Mouse (Mus musculus): ENCODE results near the gene Lmo3.

The Lmo3 gene

DNA sequence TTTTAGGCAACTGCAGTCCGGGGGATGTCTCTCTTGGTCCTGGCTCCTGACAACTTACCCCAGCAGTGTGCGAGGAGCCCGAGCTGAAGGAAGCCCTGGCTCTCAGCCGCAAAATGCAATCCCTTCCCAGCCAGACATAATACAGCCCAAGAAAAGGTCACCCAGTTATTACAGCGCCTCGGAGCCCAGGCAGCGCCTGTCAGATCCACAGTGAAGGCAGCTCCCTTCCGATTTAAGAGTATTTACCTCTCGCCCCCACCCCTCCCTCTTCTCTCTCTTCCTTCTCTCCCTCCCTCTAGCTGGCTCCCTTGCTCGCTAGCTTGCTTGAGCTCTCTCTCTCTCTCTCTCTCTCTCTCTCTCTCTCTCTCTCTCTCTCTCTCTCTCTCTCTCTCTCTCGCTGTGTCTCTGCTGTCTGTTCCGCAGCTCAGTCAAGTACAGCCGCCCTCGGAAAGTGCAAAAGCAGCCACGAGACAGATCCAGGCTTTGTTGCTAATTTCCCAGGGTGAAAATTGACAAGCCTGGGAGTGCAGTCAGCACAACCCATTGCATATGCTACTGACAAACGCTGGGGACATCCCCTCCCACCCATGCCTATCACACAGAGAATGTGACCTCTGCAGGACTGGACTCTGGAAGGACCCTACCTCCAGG, 159.0 kb downstream of the Lmo3 start:
- DNase-seq (ENCODE audit: low read depth, low spot score) = no peak

DNA sequence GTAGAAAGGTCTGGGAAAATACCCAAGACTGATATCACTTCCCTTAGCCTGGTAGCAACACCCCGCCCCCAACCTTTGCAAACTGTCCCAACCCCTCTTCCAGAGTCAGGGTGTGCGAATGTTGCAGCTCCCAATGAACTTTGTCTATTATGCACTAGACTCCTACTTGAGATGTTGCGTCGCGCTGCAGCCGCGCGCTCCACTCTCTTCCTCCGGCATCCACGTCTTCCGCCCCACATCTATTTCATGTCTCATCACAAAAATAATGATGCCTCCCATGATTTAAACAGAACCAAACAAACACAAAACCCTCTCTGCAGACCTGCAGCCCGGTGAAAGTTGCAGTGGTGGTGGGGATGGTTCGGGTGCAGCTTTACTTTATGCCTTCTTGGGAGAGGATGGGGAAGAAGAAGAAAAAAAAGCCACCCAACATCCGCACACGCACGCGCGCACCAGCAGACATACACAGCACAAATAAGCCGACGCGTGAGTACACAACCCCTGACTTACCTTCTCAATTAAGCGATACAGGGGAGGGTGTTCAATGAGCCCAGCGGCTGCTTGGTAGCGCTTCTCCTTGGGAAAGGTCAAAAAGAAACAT, 159.7 kb downstream of the Lmo3 start:
- DNase-seq (ENCODE audit: low read depth, low spot score) = peak; percentile 23

DNA sequence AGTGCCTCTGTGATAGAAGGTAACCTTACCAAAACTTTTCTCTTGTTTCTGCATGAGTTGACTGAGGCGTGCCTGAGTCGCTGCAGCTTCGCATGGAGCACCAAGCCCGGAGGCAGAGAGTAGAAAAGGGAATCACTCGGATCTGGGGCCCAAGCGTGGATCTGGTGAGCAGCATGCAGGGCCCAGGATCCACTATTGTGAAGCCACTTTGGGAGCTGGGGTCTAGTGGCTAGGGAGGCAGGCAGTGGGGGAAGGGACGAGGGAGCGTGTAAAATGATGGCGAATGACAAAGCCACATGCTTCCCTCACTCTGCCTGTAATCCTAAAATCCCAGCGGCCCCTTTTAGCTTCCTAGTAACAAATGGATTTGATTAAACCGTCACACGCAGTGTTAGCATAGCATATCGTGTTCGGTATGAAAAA, 160.6 kb downstream of the Lmo3 start:
- DNase-seq (ENCODE audit: low read depth, low spot score) = no peak

DNA sequence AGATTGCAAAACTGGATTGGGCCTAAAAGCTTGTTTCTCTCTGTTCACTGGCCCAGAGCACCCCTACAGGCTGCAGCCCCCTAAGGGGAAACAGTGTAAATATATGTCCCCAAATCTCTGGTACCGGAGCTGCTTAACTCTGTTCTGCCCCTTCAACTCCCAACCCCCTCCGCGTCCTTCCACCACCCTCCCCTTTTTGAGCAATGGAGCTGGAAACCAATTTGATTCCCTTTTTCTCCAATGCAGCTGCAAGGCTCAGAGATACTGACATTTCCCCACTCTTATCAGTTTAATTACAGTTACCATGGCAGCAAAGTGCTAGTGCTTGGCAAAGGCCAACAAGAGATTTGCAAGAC, 161.3 kb downstream of the Lmo3 start:
- no peak for DNase-seq (ENCODE audit: low read depth, low spot score)

DNA sequence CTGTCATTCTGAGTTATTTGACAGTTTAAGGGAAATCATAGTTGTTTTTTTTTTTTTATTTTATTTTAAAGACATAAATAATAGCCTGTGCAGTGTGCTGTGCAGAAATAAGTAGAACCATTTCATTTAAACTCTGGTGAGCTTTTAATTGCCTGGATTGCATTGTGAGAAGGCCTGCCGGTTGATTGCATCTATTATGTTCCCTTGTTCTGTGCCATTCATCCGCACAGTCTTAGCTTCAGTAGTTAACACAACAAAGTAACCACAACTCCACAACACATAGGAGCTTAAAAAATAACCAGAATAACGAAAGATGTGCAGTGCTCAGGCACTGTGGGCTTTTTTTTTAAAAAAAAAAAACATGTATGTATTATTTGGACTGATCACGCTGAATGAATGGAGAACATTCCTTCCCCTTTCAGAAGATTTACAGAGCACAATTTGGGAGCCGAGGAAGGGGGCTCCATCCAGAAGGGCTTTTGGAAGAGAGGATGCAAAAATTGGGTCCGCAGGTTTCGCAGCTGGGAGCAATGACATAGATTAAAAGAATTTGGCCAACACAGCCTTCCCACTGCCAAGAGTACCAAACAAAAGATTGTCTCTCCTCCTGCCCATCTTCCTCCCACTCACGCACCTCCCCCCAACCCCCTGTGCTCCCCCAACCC, 161.8 kb downstream of the Lmo3 start:
- DNase-seq (ENCODE audit: low read depth, low spot score) = no peak

DNA sequence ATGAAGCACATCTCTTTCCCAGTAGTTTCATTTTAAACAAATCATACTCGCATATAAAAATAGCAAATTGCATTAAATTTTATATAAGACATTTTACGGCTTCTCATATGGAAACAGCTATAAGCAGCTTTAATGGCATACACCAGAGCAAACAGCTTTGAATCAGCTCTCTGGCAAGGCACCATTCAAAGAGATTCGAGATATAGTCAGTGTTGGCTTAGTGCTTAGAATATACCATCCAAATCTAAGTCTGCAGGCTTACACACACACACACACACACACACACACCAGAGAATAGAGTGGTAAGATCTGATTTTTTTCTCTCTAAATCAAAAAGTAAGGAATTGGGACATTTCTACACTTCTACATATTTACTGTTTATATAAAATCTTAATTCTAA, 169.7 kb downstream of the Lmo3 start:
- DNase-seq (ENCODE audit: low read depth, low spot score) = no peak

DNA sequence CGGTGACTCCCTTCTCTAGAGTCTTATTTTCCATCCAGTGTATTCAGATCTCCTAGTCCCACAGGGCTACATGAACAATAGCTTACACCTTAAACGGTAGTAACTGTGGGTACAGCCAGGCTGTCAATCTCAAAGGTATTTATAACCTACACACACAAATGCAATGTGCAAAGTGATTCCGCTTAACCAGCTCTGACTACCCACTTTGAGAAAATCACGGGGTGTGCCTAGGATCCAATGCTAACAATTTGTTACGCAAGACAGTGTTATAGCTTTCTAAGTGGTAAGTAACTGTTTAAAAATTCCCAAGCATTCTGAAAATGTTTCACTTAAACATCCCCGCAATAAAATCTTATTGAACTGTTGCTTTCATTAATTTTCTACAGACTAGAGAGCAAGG, 179.7 kb downstream of the Lmo3 start:
- DNase-seq (ENCODE audit: low read depth, low spot score) = no peak

DNA sequence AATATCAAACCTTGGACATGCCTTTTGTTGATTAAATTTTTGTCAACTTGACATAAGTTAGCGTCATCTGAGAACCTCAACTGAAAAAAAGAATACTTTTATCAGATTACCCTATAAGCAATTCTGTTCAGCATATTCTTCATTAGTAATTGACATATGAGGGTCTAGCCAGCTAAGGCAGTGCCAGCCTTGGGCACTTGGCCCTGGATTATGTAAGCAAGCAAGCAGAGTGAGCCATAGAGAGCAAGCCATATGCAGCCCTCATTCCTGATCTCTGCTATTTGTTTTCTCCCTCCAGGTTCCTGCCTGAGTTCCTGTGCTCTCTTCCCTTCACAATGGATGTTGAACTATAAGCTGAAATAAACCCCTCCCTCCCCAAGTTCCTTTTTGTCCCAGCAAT, 182.9 kb downstream of the Lmo3 start:
- DNase-seq (ENCODE audit: low read depth, low spot score) = no peak

DNA sequence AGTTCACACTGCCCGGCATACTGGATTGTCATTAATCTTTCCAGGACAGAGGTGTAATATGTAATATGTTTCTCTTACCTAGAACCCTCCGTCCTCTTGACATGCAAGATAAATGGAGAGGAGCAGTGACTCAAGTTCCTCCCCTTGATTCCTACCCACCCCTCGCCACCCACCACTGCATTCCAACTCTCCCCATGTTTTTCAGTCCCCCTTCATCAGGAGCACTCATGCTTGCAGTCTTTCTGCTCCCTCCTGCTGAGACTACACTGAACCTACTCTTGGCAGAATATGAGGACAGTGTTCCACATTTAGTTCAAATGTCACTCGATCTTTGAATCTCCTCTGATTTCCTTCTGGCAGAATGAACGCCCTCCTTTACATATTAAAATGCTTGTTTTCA, 190.7 kb downstream of the Lmo3 start:
- no peak for DNase-seq (ENCODE audit: low read depth, low spot score)

DNA sequence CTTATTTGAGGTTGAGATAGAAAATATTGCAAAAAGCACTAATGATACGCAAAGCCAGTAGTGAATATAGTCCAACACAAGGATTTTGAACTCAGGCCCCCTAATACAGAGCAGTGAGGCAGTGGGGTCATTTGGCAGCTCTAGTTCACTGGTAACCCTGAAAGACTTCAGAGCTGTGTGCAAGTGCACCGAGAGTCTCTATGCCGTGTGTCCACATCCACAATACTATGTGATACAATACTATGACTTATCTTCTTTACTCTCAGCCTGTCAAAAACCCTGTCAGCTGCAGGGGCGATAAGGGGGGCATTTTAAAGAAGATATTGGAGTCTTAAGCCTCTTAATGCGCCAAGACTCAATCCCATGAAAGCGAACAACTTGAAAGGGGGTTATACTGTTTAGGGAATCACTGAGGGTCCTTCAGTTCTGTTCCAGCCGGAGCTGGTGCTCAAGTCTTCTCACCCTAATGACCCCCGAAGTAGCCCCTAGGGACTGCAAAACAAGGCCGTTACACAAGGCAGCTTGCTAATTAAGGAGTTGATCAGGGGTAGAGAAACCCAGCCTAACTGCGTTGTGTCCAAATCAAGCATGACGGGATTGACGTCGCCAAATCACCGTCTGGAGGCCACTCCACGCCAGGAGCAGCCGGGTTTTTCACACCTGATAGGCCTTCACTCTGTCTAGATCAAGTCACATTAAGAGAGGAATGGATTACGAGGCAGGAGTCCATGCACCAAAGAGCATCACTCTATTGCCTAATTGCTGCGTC, 193.4 kb downstream of the Lmo3 start:
- DNase-seq (ENCODE audit: low read depth, low spot score) = no peak

DNA sequence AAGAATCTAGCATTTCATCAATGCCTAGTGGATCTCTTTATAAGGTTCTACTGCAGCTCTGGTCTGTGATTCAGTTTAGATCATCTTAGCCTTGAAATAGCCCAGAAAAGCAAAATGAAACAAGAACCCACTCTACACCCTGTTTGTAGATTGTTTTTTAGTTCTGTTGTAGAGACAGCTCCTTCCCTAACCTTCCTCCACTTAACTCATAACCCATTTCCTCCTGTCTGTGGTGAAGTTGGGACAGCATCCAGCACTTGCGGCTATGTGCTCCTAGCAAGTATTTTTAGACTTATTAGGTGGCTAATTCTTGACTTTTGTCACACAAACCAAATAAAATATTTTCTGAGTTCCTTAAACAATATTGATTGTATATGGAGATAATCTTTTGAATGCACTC, 198.6 kb downstream of the Lmo3 start:
- DNase-seq (ENCODE audit: low read depth, low spot score) = no peak

DNA sequence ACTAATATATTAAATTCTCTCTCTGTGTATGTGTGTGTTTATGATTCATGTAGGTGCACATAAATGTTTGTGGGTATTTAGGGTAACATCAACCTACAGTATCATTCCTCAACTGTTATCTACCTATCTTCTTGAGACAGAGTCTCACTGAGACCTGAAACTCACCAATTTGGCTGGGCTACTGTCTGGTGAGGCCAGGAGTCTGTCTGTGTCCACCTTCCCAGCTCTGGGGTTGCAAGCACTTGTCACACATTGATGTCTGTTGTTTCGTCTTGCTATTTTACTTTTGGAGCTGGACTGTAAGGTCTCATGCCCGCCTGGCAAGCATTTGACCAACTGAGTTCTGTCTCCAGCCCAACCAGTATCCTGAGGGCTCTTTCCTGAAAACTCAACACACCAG, 210.6 kb downstream of the Lmo3 start:
- DNase-seq (ENCODE audit: low read depth, low spot score) = no peak

DNA sequence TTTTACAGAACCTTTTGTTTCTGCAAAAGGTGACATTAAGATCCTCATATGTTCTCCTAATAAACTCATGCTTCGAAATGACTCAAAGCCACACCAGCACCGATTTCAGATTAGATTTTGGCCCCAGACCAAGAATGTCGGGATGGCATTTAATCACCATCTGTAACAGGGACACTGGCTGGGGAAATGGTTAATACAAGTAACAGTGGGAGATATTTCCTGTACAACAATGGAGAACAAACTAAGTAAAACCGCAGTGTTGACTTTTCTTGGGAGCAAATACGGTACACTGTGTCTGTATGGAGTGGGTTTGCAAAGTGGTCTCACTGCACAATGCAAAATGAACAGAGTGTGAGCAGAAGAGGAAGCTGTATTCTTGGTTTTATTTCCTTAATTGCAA, 217.7 kb downstream of the Lmo3 start:
- no peak for DNase-seq (ENCODE audit: low read depth, low spot score)

DNA sequence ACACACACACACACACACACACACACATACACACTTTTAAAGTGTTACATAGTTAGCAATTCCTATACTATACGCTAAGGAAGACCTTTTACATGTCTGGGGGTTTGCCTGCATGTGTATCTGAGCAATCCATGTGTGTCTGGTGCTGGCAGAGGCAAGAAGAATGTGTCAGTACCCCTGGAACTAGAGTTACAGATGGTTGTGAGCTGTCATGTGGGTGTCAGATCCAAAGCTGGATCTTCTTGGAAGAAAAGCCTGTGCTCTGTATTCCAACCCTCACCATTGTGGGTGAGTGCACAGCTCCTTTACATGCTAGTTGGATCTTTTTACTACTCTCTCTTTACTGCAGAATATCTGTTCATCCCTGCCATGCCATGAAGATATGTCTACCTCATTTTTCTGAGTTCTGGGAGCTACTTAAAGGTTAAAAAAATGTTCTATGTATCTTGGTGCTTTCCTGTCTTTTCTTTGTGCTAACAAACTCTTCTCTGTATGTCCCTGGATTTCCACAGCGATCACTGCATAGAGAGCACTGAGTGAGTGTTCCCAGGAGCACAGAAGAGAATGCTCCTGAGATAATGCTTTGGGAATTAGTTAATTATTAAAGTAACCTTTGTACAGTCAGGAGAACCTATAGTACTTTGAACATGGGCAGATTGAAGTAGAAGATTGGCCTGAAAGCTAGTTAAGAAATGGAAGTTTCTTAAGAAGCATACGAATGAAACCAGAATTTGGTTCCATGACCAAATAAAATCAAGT, 231.0 kb downstream of the Lmo3 start:
- DNase-seq (ENCODE audit: low read depth, low spot score) = no peak

DNA sequence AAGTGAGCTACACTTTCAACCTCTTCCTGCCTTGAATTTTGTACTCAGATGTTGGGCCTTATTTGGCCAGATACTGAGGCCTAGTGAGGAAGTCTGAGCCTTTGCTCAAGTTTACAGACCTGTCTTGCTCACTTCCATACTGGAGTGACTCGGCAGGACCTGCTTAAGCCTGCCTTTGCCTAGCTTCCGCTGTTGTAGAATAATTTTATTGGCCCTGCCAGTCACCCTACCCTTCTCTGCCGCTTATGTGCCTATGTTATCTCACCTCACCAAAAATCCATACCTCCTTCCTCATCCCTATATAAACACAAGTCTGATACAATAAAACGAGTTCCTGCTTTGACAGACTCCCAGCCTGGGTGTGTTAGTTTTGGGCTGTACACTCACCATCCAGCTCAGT, 235.2 kb downstream of the Lmo3 start:
- no peak for DNase-seq (ENCODE audit: low read depth, low spot score)

DNA sequence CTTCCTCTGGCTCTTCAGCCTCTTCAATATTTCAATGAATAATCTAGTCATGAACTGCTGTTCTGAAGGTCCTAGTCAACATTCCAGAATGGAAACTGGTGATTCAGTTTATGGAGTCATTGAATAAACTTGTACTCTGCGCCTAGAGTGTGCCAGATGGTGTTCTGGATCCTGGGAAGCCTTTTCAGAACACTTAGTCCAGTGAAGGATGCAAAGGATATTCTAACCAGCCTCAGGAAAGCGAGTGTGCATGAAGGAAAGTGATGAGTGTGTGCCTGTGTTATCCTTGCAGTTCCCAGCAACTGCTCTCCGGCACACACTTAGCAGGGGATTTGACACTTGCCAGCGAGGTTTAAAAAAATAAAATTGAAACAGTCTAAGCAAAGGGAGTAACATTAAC, 245.9 kb downstream of the Lmo3 start:
- DNase-seq (ENCODE audit: low read depth, low spot score) = no peak

DNA sequence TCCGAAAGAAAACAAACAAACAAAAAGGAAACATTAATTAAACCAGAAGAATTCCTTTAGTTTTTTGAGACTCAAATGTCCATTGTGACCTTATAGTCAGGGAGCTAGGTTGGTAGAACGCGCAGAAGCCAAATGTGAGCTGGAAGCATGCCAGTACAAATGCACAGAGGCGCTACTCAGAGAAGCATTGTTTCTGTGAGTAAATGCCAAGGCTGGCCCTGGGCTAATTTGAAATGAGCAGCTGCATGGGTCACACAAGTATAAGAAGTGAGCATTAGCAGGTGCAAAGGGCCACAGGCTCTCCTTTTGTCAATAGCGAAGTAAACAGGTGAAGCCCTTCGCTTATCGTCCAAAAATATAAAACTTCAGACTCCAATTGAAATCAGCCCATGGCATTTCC, 247.8 kb downstream of the Lmo3 start:
- DNase-seq (ENCODE audit: low read depth, low spot score) = no peak

DNA sequence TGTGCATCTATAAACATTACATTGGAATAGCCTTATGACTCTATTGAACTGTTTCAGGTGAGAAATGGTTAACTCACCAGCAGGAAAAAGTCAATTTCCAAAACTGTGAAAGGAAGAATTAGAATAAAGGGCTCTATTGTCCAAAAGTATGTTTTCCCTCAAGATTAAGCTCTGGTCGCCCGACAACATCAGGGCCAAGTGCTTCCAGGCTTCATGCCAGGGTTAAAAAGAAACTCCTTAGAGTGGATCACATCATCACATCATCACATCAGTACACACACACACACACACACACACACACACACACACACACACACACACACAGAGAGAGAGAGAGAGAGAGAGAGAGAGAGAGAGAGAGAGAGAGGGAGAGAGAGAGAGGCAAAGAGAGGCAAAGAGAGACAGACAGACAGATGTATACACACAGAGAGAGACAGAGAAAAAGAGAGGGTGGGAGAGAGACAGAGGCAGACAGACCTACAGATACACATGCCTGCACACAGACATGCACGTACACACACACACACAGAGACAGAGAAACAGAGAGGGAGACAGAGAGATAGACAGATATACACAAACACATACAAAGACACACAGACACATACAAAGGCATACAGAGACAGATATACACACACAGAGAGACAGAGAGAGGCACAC, 255.9 kb downstream of the Lmo3 start:
- DNase-seq (ENCODE audit: low read depth, low spot score) = no peak

DNA sequence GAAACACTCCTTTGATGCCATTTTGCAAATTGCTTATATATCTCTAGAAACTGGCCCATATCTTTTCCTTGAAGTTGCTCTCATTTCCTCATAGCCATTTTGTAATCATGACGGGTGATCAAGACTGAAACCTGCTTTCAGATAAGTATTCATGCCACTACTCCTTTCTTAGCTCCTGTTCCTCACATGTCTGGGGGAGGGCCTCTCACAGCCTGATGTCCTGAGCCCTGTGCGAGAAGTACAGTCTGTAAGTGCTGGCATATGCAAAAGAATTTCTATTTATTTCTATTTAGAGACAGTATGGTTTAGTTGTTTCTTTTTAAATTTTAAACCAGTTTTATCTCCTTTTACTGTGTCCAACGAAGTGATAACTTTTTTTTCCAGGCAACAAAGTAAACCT, 256.6 kb downstream of the Lmo3 start:
- DNase-seq (ENCODE audit: low read depth, low spot score) = no peak

DNA sequence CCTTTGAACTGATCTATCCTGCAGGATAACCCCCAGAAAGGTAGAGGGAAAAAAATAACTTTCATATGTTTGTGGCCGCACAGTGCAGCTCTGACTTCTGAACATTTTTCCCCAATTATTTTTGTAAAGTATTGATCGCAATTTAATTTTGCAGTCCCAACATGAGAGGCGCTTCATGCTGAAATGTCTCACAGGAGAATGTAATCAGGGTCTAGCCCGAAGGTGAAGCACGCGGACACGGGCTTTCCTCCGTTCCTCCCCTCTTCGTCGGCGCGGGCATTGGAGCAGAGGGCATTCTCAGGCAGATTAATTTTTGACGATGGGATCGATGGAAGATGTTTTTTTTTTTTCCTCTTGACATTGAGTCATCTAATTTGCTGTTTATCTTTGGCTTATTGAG, 258.4 kb downstream of the Lmo3 start:
- DNase-seq (ENCODE audit: low read depth, low spot score) = no peak

DNA sequence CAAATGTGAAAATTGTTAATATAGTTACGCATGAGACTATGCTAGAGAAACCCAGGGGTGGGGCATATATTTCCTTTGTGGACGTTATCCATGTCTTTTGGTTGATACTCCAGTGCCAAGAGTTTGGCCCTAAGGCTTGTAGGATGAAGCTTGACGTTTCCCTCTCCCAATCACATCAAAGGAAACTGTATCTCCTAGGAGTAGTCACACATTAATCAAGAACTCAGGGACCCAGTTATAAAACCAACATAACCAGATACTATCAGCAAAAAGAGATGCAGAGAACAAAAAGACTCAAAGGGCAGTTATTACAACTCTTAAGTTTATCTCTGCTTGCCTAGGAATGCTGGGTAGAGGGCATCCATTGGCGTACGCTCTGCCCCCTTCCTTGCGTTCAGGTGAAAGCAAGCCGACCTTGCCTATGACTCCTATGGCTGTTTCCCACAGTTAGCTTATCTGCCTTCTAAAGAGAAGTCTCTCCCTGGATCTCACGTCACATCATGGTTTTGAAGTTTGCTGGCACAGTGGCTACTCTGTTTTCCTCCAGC, 261.5 kb downstream of the Lmo3 start:
- DNase-seq (ENCODE audit: low read depth, low spot score) = no peak
